ENCODE assay signal across 27 mouse cellular contexts in the genomic region with DNA sequence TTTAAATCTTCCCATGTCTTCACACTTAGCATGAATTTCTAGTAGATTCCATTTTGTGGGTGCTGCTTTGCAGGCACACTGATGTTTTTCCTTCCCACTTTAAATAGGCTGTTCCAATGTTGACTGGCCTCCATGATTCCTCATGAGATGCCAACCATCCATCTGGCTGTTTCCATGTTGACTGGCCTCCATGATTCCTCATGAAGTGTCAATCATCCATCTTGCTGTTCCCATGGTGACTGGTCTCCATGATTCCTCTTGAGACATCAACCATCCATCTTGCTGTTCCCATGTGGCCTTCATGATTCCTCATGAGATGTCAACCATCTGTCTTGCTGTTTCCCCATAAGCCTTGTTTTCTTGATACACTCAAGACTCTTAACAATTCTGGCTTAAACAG. TPM values are rescaled to one million over a fixed set of nuclear protein-coding genes. Genes with fewer than 3 reads are reported as not detected.
"Had no signal": no experiment of that assay in that cellular context is flagged by ENCODE, and none has a peak within 500 bp of the region (broad histone marks: within the 10 kb centered on the region; RNA-seq: fewer than 3 reads in every experiment).

No protein-coding gene starts in this region.

- DNase-seq: cerebellum, adult 8-10 months; cerebellum, adult 9-10 months; cerebellum, adult 9-11 months; cerebellum, postnatal 10 days; cerebellum, postnatal 14 days; cerebellum, postnatal 25 days; cerebellum, postnatal 36 days; embryo, embryonic 11 days; gastrocnemius, adult 2 months; gastrocnemius, postnatal 10 days; gastrocnemius, postnatal 14 days; gastrocnemius, postnatal 25 days; gastrocnemius, postnatal 36 days; heart, adult 11 months; heart, adult 18-20 months; heart, adult 2 months had no signal

- ATAC-seq: forebrain, embryonic 13.5 days; forebrain, embryonic 14.5 days; forebrain, embryonic 15.5 days; forebrain, embryonic 16.5 days had no signal

- H3K36me3 ChIP-seq: embryonic facial prominence, embryonic 10.5 days; embryonic facial prominence, embryonic 12.5 days; embryonic facial prominence, embryonic 15.5 days; heart, embryonic 10.5 days had no signal

- H3K9ac ChIP-seq: embryonic facial prominence, embryonic 12.5 days; embryonic facial prominence, embryonic 13.5 days; embryonic facial prominence, embryonic 15.5 days; forebrain, embryonic 13.5 days; forebrain, embryonic 15.5 days had no signal

- H3K27ac ChIP-seq: embryonic facial prominence, embryonic 10.5 days; embryonic facial prominence, embryonic 12.5 days; embryonic facial prominence, embryonic 13.5 days; embryonic facial prominence, embryonic 15.5 days; forebrain, embryonic 10.5 days; forebrain, embryonic 13.5 days; forebrain, embryonic 15.5 days; gastrocnemius, adult 2 months; heart, adult 2 months; heart, embryonic 10.5 days had no signal

- H3K4me1 ChIP-seq: embryonic facial prominence, embryonic 10.5 days; forebrain, embryonic 10.5 days; heart, embryonic 10.5 days had no signal

- H3K4me3 ChIP-seq: embryonic facial prominence, embryonic 10.5 days; embryonic facial prominence, embryonic 12.5 days; embryonic facial prominence, embryonic 13.5 days; embryonic facial prominence, embryonic 15.5 days; erythroblast, embryonic 14.5 days; forebrain, embryonic 10.5 days; forebrain, embryonic 13.5 days; forebrain, embryonic 15.5 days; gastrocnemius, adult 2 months; heart, adult 2 months; heart, embryonic 10.5 days had no signal

- H3K4me2 ChIP-seq: embryonic facial prominence, embryonic 12.5 days; embryonic facial prominence, embryonic 13.5 days; embryonic facial prominence, embryonic 15.5 days; forebrain, embryonic 13.5 days; forebrain, embryonic 15.5 days had no signal

- H3K27me3 ChIP-seq: embryonic facial prominence, embryonic 13.5 days; embryonic facial prominence, embryonic 15.5 days; forebrain, embryonic 13.5 days; forebrain, embryonic 15.5 days had no signal

- H3K9me3 ChIP-seq: embryonic facial prominence, embryonic 10.5 days; embryonic facial prominence, embryonic 12.5 days; embryonic facial prominence, embryonic 13.5 days; embryonic facial prominence, embryonic 15.5 days; forebrain, embryonic 10.5 days; forebrain, embryonic 13.5 days; forebrain, embryonic 15.5 days; heart, embryonic 10.5 days had no signal

RNA-seq across cellular contexts. Expression of a gene that starts 16.8 kb away (rescaled TPM):
- polyA plus RNA-seq: erythroblast, embryonic 14.5 days had no signal
